Mouse (Mus musculus): ENCODE data around the gene Neurod1.

GRCm38 (mm10) chr2:79457932-79458331, 1.4 kb upstream of the Neurod1 start:
- TF ChIP-seq GATA1 (IDR thresholded peaks at IDR 0.05; ENCODE audit: borderline replicate concordance, low read length) (no peak), FLI1 (IDR thresholded peaks at IDR 0.05; ENCODE audit: low read length) (no peak)

Data from megakaryocyte, embryonic 14.5 days (primary cell).